Mouse (Mus musculus) kidney, postnatal 25 days (tissue): ENCODE measurements around the gene Tmc5.

Experiments used
- DNase-seq, 2 experiments: peaks; one replicate each; pipeline ENCODE4 v3.0.0; 2021; ENCODE audit warnings: mixed read lengths in 2 of 2

Tmc5 gene

DNA sequence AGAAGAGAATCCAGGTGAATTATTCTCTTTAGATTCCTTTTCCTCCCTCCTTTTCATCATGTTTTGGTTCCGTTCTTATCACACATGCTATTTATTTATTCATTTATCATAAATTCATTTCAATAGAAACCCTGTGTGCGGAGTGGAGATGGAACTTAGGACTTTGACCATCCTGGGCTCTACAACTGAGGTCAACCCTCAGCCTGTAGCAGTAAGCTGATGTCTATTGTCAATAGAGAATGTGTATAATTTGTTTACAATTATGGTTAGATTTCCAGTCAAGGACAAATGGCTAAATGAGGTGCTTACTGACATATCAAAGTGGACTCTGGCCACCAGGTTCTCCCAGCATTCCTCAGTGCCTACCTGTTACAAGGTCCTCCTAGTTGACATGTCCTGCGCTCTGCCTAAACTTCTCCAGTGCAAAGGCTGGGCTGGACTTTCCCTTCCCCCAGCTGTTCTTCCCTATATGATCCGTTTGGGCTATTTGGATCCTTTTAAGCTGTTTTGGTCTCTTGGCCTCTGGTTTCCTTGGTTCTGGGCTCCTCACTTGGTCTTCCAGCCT lies 14.2 kb downstream of the Tmc5 start:
- DNase-seq, result no peak

DNA sequence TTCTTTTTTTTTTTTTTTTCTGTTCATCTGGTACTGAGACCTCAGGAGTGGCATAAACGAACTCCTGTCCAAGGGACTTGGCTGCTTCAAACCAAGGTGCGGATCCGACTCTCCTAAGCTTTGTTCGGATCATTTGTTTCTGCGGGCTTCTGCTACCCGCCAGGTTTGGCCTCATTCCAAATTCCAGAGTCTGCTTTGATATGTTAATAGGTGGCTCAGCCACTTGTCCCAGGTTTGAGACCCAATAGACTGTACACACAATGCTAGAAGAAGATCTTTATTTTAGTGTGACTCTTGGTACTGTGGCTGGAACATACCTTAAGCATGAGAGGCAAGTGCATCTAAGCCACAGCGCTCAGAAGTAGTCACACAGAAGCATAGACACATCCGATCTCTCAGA lies 14.8 kb downstream of the Tmc5 start:
- DNase-seq, result peak; percentile 39 to 49

DNA sequence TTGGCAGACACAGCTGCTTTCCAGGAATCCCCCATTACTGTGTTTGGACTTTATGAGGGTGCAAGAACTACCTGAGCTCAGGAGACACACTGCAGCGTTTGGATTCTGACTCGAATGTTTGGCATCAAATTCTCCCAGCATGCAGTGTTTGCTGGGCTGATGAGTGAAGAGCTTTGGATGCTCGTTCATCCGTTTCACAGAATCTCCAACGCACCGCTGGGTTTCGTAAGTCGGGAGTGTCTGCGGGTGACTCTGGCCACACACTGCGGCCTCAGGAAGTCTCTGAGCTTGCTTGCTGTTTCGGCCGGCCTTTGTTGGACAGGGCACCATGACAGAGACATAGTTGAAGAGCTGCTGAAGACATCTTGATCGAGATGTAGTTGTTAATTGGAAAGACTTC lies 17.0 kb downstream of the Tmc5 start:
- peak; percentile 28 to 64 for DNase-seq

DNA sequence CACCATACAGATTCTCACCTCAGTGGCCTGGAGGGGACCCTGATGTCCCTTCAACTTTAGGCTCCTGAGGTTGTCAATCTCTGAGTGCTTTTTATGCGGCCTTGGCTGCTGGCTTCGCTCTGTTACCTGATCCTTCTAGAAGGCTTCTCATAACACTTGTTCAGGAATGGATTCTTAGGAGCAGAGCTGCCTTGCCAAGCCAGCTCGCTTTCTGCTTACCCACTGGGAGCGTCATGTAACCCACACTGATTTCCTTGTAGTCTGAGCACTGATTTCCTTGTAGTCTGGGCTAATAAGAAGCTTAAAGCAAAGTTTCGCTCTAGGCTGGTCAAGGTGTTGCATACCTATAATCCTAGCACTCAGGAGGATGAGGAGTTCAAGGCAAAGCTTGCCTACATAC lies 21.0 kb downstream of the Tmc5 start:
- no peak for DNase-seq

DNA sequence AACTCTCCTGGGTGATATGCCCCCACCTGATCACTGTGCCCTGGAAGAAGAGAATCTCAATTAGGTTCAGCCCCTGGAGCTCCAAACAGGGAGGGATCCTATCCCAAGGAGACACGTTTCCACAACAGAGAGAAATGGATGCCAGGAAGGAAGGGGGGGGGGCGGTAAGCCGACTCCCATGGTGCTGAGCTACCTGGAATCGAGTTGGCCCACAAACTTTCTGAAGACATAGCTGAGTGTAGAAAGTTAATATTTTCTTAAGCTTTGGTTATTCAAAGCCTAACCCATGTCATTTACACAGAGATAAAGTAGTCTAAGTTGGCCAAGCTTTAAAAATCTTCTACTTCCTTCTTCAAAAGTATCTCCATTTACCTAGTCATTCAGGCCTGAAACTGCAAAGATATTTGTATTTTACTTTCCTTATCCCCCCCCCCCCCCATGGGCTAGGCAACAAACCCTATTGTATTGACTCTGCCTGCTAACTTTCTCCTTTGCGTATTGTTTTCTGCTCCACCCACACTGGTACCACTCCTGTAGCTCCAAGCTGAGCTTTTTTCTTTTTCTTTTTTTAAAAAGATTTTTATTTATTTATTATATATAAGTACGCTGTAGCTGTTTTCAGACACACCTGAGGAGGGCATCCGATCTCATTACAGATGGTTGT lies 23.3 kb downstream of the Tmc5 start:
- no peak for DNase-seq

DNA sequence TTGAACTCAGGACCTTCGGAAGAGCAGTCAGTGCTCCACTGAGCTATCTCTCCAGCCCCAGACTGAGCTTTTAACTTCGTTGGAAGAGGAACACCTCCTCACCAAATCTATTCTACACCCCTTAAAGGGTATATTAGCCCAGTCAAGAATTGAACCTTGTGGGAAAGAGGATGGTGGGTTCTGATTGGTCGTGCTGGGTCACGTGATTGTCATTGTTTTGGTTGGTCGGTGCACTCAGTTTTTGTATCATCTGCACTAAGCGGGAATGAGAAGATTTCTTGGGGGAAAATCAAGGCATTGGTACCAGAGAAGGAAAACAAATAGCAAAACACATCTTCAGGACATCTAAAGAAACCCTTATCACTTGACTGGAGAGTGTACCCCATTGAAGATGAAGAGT lies 24.0 kb downstream of the Tmc5 start:
- DNase-seq, result no peak

DNA sequence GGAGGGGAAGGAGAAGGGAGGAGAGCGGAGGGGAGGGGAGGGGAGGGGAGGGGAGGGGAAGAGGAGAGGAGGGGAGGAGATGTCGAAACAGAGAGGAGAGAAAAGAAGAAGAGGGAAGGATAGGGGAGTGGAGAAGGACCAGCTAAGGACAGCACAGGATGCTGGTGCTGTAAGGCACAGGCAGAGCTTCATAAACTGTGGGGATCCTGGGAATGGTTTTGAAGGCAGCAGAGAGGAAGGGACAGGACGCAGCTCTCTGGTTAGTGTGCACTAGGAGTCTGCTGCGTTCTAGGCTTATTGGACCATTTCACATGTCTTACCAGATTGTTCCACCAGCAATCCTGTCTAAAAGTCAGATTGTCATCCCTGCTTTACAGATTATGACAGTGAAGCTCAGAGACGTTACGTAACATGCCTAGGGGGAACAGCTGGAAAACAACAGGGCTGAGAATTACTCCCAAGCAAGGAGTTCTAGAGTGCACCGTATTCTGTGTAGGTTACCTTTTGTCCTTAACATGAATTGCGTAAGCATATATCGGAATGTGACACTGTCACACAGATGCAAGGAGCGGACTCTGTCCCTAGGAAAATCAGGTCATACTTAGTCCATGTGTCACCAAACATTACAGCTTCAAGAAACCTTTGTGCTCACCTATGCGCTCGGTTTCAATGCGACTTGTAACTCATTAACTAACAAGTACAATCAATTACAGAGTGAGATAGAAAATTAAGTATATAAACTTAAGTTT lies 30.6 kb downstream of the Tmc5 start:
- no peak for DNase-seq

DNA sequence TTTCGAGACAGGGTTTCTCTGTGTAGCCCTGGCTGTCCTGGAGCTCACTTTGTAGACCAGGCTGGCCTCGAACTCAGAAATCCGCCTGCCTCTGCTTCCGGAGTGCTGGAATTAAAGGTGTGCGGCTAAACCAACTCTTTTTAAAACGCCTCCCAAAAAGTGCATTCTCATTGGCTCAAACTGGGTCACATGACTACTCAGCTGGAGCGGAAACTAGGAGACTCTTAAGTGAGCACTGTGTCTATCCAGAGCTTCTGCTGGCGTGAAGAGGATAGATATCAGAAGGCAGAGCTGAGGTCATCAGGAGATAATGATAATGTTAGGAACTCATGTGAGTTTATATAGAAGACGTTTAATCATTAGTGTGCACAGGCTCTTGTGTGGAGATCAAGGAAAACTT lies 36.0 kb downstream of the Tmc5 start:
- no peak for DNase-seq

DNA sequence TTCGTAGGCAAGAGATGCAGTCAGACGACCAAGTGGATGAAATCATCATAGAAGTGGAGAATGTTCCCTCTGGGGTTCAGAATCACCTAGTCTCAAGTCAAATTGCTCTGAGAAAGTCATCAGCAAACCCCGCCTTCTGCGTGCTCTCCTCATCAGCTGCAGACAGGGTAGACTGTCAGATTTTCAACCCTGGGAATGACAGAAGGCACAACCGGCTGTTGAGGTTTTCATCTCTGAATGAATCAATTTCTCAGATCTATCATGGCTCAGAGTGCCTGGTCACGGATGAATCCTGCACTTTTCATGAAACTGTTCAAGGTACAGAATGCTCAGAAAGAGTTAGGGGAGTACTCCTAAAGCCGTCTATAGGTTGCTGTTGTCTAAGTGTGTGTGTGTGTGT lies 36.9 kb downstream of the Tmc5 start:
- no peak for DNase-seq

DNA sequence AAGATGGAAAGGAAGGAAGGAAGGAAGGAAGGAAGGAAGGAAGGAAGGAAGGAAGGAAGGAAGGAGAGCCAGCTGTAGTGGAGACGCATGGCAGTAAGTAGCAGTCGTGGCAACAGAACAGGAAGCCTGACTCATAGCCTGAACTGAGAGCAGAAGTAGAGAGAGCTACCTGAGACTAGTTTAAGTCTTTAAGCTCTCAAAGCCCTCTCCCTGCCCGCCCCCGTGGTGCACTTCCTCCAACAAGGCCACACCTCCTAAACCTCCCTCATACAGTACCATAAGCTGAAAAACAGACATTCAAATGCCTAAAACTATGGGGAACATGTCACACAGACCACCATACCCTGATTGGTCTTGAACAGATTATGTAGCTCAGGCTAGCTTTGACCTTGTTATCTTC lies 40.4 kb downstream of the Tmc5 start:
- DNase-seq, result no peak

DNA sequence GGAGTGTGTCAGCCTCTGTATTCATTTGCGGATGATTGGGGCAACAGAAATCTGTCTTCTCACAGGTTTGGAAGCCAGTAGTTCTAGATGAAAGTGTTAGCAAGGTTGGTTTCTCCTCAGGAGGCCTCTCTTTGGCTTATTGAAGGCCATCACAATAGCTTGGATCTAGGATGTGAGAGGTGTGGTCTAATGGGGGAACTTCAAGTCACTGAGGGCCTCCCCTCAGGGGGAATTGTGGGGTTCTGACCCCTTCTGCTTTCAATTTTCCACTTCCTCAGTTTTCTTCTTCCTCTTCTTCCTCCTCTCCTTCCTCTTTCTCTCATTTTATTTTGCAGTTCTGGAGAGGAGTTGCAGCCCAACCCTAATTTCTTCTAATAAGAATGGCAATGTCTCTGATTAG lies 49.1 kb downstream of the Tmc5 start:
- DNase-seq, result no peak

DNA sequence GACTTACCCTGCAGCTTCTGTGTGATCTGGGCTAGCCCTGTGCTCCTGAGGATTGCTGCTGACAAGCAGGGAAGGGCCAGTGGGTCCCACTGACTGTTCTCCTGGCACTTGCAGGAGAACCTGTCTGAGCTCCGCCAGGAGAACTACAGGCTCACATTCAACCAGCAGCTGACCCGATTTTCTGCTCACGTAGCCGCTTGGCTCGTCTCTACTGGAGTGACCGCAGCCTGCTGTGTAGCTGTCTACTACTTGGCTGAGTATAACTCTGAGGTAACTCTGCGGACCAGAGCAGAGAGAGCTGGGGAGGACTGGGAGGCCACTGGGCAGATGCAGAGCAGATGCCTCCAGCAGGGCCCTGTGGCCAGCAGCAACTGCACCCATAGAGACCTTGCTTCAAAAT lies 52.2 kb downstream of the Tmc5 start:
- DNase-seq, result no peak

DNA sequence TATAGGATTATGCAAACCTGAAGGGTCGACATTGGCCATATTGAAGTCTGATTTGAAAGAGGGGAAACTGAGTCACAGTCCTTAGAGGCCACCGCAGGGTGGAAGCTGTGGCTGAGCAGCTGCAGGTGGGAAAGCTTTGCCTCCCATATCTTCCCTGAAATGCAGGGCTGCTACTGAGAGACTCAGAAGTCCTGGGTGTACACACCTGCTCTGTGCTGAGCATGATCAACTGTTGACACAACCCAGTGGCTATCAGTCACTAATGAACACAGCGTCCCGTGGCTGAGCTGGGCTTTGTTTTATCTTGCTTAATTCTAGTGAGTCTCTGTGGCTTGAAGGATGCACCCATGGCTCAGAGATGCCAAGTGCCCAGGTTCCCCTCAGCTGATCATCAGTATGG lies 53.0 kb downstream of the Tmc5 start:
- no peak for DNase-seq

DNA sequence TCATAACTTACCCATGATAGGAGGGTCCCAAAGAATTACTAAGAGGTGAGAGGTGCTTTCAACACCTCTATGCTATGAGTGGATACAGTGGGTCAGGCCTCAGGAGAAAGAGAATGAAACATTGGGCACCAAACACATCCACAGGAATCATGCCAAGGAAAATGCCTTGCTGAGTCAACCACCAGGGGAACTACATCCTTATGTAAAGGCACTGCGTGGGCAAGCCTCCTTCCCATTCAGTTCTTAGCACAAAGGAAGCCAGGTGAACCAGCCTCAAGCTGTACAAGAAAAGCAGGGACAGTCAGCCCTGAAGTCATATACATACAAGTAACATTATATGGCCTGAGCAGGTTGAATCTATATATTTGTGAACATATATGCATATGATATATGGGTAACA lies 53.8 kb downstream of the Tmc5 start:
- no peak for DNase-seq

DNA sequence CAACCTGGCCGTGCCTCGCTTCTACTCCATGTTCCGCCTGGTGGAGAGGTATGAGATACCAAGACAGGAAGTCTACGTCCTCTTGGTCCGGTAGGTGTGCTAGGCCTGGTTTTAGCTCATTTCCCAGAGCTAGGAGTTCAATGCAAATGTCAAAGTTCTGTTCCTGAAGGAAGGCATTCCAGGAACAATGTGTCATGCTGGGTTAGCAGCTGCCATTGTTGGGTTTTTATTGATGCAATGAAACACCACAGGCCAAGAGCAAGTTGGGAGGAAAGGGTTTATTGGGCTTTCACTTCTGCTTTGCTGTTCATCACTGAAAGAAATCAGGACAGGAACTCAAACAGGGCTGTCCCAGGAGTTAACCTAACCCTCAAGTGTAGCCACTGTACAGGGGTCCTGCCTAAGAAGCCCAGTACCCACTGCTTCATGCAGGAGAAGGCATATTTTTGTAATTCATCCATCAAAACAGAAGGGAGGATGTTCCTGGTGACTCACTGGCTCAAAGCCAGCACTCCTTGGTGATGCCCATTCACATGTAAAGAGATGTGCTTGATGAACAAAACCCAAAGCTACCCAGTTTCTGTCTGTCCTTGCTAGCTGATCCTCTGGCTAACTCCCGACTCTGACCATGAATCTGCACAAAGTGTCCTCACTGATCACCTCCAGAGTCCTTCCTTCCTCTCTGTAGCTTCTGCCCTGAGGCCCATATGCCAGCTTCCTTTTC lies 55.6 kb downstream of the Tmc5 start:
- DNase-seq, result no peak

DNA sequence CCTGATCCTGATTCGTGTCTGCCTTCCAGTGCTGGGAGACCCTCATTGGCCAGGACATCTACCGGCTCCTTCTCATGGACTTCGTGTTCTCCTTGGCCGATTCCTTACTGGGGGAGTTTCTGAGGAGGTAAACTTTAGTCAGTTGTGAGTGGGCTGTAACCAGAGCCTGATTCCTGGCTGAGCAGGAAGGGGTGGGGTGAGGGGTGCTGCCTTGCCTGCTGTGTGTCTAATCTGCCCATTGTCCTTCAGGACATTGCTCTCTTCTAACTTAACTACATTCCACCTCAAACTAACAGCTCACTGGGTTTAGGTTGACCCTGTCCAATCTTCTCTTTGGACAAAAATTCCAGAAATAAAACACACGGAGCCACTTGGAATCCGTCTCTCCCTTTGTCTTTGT lies 59.6 kb downstream of the Tmc5 start:
- no peak for DNase-seq

DNA sequence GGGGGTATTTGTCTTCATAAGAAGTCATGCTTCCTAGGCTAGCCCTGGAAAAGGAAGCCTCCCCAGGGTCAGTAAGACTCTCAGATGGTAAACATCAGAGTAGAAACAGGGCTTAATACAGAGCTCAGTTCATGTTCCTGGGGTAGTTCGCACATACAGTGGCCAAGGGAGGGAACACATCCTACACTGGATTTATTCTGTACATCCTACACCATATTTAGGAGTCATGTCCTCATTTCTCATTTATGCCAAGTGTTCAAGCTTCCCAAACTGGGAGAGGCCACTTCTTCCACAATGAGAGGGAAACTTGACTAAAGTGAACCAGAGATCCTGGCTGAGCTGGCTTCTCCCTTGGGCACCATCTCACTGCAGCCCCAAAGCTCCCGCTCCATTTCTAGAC lies 70.7 kb downstream of the Tmc5 start:
- no peak for DNase-seq

DNA sequence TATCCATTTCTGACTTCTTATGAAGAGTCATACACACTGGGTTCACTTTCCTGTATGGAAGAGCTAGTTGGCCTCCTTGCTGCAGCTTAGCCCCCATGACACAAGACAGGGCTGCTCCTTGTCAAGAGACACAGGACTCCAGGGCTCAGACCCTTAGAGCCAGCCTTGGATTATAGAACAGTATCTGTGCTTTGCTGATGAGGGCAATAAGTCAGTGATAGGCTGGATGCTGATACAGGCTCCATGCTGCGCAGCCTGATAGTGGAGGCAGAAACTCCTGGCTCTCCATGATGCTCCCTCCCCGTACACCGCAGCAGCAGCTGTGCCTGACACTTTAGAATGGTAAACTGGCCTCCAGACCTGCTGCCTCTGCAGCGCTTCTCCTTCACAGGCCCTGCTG lies 73.0 kb downstream of the Tmc5 start:
- DNase-seq, result no peak

DNA sequence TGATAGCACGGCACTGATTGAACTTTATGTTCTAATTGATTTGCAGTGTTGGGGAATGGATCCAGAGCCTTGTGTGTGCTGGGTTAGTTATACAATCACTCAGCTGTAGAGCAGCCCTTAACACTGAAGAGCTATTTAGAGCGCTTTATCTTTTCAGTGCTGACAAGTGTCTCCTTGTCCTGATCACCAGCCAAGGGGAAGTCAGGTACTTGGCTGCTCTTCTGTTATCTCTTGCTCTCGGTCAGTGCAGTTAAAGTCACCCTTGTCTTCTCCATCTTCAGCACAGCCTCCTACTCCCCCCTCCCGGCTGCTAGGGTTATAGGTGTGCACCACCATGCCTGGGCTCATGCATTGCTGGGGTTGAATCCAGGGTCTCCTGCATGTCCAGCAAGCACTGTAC lies 79.7 kb downstream of the Tmc5 start:
- no peak for DNase-seq

DNA sequence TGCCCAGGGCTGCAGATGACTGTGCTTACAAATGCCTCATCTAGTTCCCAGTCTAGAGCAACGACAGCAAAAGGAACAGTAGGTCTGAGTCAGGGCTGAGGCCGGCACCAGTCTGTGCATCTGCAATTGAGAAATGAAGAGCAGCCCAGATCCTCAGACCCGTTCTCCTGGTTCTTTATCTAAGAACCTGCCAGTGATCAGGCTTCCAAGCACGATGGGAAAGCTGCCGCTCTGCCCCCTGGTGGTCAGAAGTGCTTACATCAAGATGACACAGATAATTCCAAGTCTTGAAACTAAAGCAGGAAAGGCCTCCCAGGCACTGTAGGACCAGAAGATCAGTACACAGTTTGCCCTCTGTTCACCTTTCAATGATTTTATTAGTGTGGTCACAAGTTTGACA lies 91.1 kb downstream of the Tmc5 start:
- DNase-seq, result peak; percentile 68 to 86

DNA sequence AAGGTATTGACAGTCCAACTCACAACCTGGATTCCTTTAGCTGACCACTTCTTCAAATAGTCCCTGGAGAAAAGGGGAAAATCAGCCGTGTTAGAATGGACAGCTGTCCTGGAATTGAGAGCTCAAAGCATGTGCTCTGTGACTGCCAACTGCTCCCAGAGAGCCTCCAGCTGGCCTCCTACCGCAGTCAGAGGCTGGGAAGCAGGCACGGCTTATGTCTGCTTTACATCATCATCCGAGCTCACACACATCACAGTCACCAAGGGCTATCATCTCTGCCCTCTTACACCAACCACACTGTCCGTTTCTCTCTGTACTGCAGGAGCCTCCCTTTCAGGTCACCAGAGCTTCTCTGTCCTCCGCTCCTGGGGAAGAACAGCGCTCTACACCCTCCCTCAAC lies 92.0 kb downstream of the Tmc5 start:
- no peak for DNase-seq

DNA sequence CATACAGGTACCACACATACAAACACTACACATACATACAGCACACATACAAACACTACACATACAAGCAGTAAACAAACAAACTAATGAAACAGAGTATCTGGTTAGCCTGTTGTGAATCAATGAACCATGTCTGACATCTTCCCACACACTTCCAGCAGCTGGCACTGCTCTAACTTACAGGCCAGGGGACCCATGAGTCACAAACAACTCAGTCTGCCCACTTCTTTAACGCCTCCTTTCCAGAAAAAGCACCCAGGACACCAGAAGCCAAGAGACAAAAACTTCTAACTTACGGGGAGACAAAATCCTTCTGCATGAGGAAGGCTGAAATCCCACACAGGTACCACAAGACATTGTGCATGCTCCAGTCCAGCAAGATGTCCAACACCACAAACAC lies 94.2 kb downstream of the Tmc5 start:
- no peak for DNase-seq

DNA sequence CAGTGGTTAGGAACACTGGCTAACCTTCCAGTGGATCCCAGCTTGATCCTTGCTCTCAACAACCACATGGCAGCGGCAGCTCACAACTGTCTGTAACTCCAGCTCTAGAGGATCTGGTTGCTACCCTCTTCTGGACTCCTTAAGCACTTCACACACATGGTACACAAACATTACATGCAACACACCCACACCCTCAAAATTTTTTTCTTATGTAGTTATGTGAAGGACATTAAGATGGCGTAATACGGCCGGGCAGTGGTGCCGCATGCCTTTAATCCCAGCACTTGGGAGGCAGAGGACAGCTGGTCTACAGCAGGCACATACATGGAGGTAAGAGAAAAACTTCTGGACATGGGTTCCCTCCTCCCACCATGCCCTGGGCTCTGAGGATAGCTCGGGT lies 99.0 kb downstream of the Tmc5 start:
- DNase-seq, result no peak

DNA sequence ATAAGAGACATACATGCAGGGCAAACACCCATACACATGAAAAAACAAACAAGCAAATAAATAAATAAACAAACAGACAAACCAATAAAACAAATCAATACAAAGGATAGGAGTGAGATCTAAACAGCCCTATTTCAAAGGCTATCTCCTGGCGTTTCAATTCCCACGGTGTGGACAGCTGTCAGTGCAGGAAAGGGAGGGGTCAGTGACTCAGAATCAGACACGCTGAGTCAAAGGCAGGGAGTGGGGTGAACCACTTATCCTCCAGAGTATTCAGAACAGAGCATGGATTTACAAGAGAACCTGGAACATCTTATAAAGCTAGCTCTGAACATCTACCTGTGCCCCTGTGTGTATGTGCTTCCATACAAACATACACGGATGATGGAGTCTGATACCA lies 100.1 kb downstream of the Tmc5 start:
- no peak for DNase-seq
